ENCODE assay signal across 8 mouse cellular contexts in the genomic region with DNA sequence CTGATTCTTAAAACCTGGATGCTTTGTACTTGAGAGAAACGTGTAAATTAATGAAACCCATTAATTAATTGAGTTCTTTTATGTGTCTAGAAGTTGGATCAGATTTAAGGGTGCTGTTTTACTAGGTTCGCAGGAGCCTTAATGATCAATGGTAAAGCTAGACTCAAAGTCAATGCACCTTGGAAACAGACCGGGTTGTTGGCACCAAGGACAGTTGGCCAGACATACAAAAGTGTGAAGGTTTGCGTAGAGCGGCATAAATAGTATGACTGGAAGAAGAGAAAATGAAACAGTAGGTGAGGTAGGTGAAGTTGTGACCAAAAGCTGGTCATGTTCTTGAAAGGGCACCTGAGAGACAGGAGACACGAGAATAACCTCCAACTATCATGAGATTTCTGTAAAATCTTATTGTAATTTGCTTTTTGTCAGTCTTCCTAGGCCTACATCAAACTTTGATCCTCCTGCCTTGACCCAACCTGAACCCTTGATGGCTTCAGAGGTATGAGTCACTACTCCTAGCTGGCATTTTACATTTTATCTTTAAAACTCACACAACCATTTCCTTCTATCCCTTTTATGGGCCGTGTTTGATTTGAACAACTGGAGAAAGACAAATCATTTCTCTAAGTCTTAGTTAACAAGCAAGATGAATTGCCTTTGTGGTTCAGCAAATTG. TPM values are rescaled to one million over a fixed set of nuclear protein-coding genes. Genes with fewer than 3 reads are reported as not detected.
DNase-seq lines count a peak whose midpoint lies in the region; ATAC-seq lines count a peak whose summit lies in the region.

No protein-coding gene starts in this region.

- DNase-seq in cerebellum, adult 9-11 months, result peak; percentile 28
- no peak for DNase-seq in cerebellum, postnatal 25 days
- DNase-seq in 3T3-L1 (ENCODE audit: low read depth, low spot score), result peak; percentile 23
- no peak for DNase-seq in spleen, postnatal 4 days (ENCODE audit: low spot score in 2 of 2)
- no peak for DNase-seq in right cerebral cortex, postnatal 10 days (ENCODE audit: low spot score in 2 of 2)
- DNase-seq in urinary bladder, postnatal 36 days (ENCODE audit: low spot score in 2 of 2), result no peak

- H3K4me3 ChIP-seq in forebrain, embryonic 12.5 days (replicated peaks), result peak overlapping the region; percentile 90; the same call in 1 of the 2 replicates
- H3K4me3 ChIP-seq in liver, embryonic 12.5 days, result peak overlapping the region; percentile 86; the same call in 1 of the 2 replicates

- no peaks in the 10 kb centered on the region for H3K36me3 ChIP-seq in forebrain, embryonic 12.5 days (replicated peaks)
- H3K36me3 ChIP-seq in liver, embryonic 12.5 days, result no peaks in the 10 kb centered on the region

- no peak overlapping the region for H3K9ac ChIP-seq in forebrain, embryonic 12.5 days
- 0 out of 2 replicates have a peak overlapping the region, but pooled peaks have one; percentile 93 for H3K9ac ChIP-seq in liver, embryonic 12.5 days

- H3K27me3 ChIP-seq in forebrain, embryonic 12.5 days, result no peaks in the 10 kb centered on the region; the same call in 1 of the 2 replicates
- H3K27me3 ChIP-seq in liver, embryonic 12.5 days (replicated peaks), result no peaks in the 10 kb centered on the region; the same call in 1 of the 2 replicates

- H3K4me2 ChIP-seq in forebrain, embryonic 12.5 days, result peak overlapping the region; percentile 80
- H3K4me2 ChIP-seq in liver, embryonic 12.5 days, result peak overlapping the region; percentile 93

- ATAC-seq in forebrain, embryonic 12.5 days (ENCODE audit: low FRiP score), result no peak
- no peak for ATAC-seq in liver, embryonic 12.5 days

- no peaks in the 10 kb centered on the region for H3K9me3 ChIP-seq in forebrain, embryonic 12.5 days
- no peaks in the 10 kb centered on the region for H3K9me3 ChIP-seq in liver, embryonic 12.5 days (replicated peaks)

- no peak overlapping the region for H3K27ac ChIP-seq in forebrain, embryonic 12.5 days
- H3K27ac ChIP-seq in liver, embryonic 12.5 days, result no peak overlapping the region

- H3K4me1 ChIP-seq in forebrain, embryonic 12.5 days, result peaks cover 13% of the 10 kb centered on the region
- peaks cover 51% of the 10 kb centered on the region for H3K4me1 ChIP-seq in liver, embryonic 12.5 days

- 83% methylated on average over 7 of the region's 7 CpGs for WGBS in forebrain, embryonic 12.5 days
- WGBS in liver, embryonic 12.5 days (ENCODE audit: insufficient replicate concordance), result 69% methylated on average over 7 of the region's 7 CpGs

RNA-seq across cellular contexts. Expression of a gene that starts 1.3 kb away (rescaled TPM):
- polyA plus RNA-seq in forebrain, embryonic 12.5 days (2016; fragmentation: Nextera tagmentation; extraction: Ambion mirVana), result 82.2 and 89.3 TPM in 2 replicates
- polyA plus RNA-seq in liver, embryonic 12.5 days (2016; fragmentation: Nextera tagmentation; extraction: Ambion mirVana), result 49.4 and 50.1 TPM in 2 replicates

RNA-seq across cellular contexts. Expression of a gene that starts 16.8 kb away (rescaled TPM):
- polyA plus RNA-seq in forebrain, embryonic 12.5 days (2016; fragmentation: Nextera tagmentation; extraction: Ambion mirVana), result 5.3 and 6.3 TPM in 2 replicates
- polyA plus RNA-seq in liver, embryonic 12.5 days (2016; fragmentation: Nextera tagmentation; extraction: Ambion mirVana), result 1.7 and 2.8 TPM in 2 replicates

RNA-seq across cellular contexts. Expression of a gene that starts 50.2 kb away (rescaled TPM):
- 55.6 and 62.5 TPM in 2 replicates for polyA plus RNA-seq in forebrain, embryonic 12.5 days (2016; fragmentation: Nextera tagmentation; extraction: Ambion mirVana)
- polyA plus RNA-seq in liver, embryonic 12.5 days (2016; fragmentation: Nextera tagmentation; extraction: Ambion mirVana), result 37.7 and 39.0 TPM in 2 replicates

Comparison
In these comparisons a context has a peak if more than half of its experiments do, and no peak if none do; other contexts are left out.
1. DNase-seq: peak in cerebellum, adult 9-11 months (single experiment) and 3T3-L1 (single experiment); none in cerebellum, postnatal 25 days (0 of 2), spleen, postnatal 4 days (0 of 2), right cerebral cortex, postnatal 10 days (0 of 2) and urinary bladder, postnatal 36 days (0 of 2).